Comparison of ENCODE assay signal across 12 mouse cellular contexts in genomic region chr8:19688802-19689525, GRCm38 (mm10). TPM values are rescaled to one million over a fixed set of nuclear protein-coding genes. Genes with fewer than 3 reads are reported as not detected.
"Had no signal": no experiment of that assay in that cellular context is flagged by ENCODE, and none has a peak within 500 bp of the region (broad histone marks: within the 10 kb centered on the region; RNA-seq: fewer than 3 reads in every experiment).

No protein-coding gene starts in this region.

RNA-seq across cellular contexts. Expression of gene 4930467E23Rik, which starts 40.4 kb away (rescaled TPM):
- polyA plus RNA-seq: neural tube, embryonic 11.5 days; neural tube, embryonic 12.5 days; neural tube, embryonic 13.5 days; neural tube, embryonic 14.5 days; neural tube, embryonic 15.5 days; small intestine, adult 2 months; spleen, adult 2 months; stomach, embryonic 14.5 days; stomach, embryonic 15.5 days; stomach, embryonic 16.5 days; stomach, postnatal 0 days; thymus, postnatal 0 days had no signal
